Mouse (Mus musculus) neural tube, embryonic 12.5 days (tissue): ENCODE results near the gene Vwa1. TPM values are rescaled to one million over a fixed set of nuclear protein-coding genes. Genes with fewer than 3 reads are reported as not detected.

ENCODE experiments used
- ATAC-seq: fragments of 200-750 bp; cut with Nextera tagmentation; 2 replicates; pipeline ENCODE4 v1.8.0; 2017; ENCODE audit warnings: low read depth, mild to moderate bottlenecking, moderate TSS enrichment, moderate library complexity; ENCODE audit not compliant: low FRiP score
- H3K27ac ChIP-seq: fragments of 300-500 bp; sonication (generic); 2 replicates; pipeline ENCODE4 v1.5.1; 2016
- H3K27me3 ChIP-seq: fragments of 300-500 bp; sonication (generic); replicated peaks from 2 replicates; pipeline ENCODE4 v1.6.1; 2016; ENCODE audit warnings: mild to moderate bottlenecking
- H3K36me3 ChIP-seq: fragments of 300-500 bp; sonication (generic); 2 replicates; pipeline ENCODE4 v1.6.1; 2016; ENCODE audit warnings: mild to moderate bottlenecking
- H3K4me1 ChIP-seq: fragments of 300-500 bp; sonication (generic); 2 replicates; pipeline ENCODE4 v1.6.1; 2016
- H3K4me2 ChIP-seq: fragments of 300-500 bp; sonication (generic); replicated peaks from 2 replicates; pipeline ENCODE4 v1.6.1; 2016; ENCODE audit warnings: mild to moderate bottlenecking
- H3K4me3 ChIP-seq: fragments of 300-500 bp; sonication (generic); 2 replicates; pipeline ENCODE4 v1.5.1; 2016
- H3K9ac ChIP-seq: fragments of 300-500 bp; sonication (generic); 2 replicates; pipeline ENCODE4 v1.6.1; 2016; ENCODE audit warnings: mild to moderate bottlenecking
- H3K9me3 ChIP-seq: fragments of 300-500 bp; sonication (generic); 2 replicates; pipeline ENCODE4 v1.6.1; 2016; ENCODE audit warnings: mild to moderate bottlenecking
- WGBS: fragments of 180-500 bp; shearing (Covaris S2); methylation state at CpG from one replicate; pipeline ENCODE4 v1.1.7; 2016; 5-methylcytosine and 5-hydroxymethylcytosine counted together
- polyA plus RNA-seq: library from polyadenylated mRNA; unstranded; fragments of >200 nt; fragmentation: Nextera tagmentation; extraction: Ambion mirVana; gene quantifications from 2 replicates; pipeline ENCODE4 v1.2.1, GENCODE M21; 2016

Vwa1 gene
- polyA plus RNA-seq, 1 experiment from 2014 or later, result 17.9 TPM

DNA sequence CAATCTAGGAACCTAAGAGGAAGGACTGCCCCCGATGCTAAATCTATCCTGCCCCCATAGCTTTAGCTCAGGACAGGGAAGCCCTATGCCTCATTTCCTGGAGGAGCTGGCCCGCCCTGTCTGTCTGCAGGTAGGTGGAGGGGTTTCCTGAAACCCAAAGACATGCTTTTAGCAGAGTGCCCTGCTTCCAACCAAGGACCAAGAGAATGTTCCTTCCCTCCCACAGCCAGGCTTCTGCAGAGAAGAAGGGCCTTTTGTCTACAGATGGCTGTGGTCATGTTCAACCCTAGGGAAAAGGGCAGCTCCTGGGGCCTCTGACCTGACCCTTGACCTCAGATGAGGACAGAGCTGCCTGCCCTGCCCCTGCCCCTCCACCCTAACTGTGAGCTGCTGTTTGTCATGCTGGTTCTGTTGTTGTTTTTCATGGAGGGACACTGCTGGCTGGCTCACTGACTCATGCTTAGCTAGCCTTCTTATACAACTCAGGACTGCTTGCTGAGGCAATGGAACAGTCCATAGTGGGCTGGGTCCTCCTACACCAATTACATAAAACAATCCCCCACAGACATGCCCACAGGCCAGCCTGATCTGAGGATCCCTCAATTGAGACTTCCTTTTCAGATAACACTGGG is 2.3 kb upstream of the Vwa1 start:
- Histone ChIP-seq H3K4me2 (no peak overlapping the region), H3K4me3 (no peak overlapping the region), H3K27me3 (peaks cover 23% of the 10 kb centered on the region), H3K9ac (no peak overlapping the region), H3K27ac (no peak overlapping the region), H3K36me3 (no peaks in the 10 kb centered on the region), H3K9me3 (no peaks in the 10 kb centered on the region), H3K4me1 (peaks cover 17% of the 10 kb centered on the region)
- 36% methylated on average over 2 of the region's 2 CpGs for WGBS
- ATAC-seq, result no peak

DNA sequence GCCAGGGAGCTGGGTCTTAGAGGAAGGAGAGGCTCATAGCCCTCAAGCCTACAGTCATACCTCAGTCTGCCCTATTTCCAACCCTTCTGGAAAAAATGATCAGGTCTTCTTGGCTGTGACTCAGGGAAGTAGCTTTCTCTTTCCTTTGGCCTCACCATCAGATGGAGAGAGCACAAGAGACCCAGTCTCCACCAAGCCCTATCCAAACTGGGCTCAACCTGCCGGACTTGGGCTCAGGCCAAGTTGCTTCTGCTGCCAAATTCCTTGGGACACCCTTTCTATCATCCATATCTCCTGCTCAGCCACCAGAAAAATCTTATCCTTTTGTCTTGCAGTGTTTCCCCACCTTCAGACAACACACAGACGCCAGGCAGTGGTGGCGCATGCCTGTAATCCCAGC is 1.4 kb upstream of the Vwa1 start:
- Histone ChIP-seq H3K27me3 (peaks cover 26% of the 10 kb centered on the region), H3K4me2 (no peak overlapping the region), H3K4me3 (no peak overlapping the region), H3K9me3 (no peaks in the 10 kb centered on the region), H3K9ac (no peak overlapping the region), H3K27ac (no peak overlapping the region), H3K36me3 (no peaks in the 10 kb centered on the region), H3K4me1 (peaks cover 15% of the 10 kb centered on the region)
- no peak for ATAC-seq
- 77% methylated on average over 3 of the region's 3 CpGs for WGBS

- Histone ChIP-seq H3K4me3 (no peak overlapping the region), H3K4me2 (peak overlapping the region; percentile 67), H3K27me3 (peaks cover 26% of the 10 kb centered on the region), H3K9ac (0 out of 2 replicates have a peak overlapping the region, but pooled peaks have one; percentile 45), H3K36me3 (no peaks in the 10 kb centered on the region), H3K9me3 (no peaks in the 10 kb centered on the region), H3K27ac (no peak overlapping the region), H3K4me1 (peaks cover 21% of the 10 kb centered on the region)
- no peak for ATAC-seq
- 61% methylated on average over 9 of the region's 9 CpGs for WGBS
These were observed 658 bp upstream of the Vwa1 start for GRCm38 (mm10) chr4:155774971-155775740.

DNA sequence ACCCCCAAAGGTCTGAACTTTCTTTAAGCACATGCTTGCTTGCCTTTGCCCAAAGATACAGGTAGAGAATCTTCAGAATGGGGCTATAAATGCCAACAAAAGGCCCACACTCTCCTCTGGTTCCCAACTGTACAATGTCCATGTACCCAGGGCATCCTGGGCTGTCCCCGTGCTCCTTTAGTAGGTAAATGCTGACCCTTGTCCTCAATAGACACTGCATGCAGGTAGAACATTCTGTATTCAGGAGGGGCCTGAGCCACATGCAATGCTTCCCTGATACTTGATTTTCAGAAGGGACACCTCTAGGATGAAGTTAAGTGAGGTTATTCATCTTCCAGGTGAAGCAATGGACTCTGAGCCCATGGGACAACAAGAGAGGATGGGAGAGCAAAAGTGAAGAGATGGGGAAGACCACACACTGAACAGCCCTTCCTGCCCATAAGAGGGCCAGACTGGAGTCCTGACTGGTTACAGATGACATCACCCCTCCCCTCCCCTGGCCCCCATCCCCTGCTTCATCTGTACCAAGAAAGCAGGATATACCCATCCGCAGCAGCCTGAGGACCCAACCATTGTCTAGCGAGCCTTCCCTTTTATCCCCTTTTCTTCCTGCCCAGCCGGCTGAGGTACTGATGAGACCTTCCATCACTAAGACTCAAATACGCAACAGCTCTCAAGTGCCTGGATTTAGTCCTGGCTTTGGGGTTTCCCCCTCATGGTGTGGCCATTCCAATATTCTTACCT is 991 bp downstream of the Vwa1 start:
- H3K4me2 ChIP-seq, result peak overlapping the region; percentile 67
- no peak overlapping the region for H3K27ac ChIP-seq
- no peak for ATAC-seq
- H3K36me3 ChIP-seq, result no peaks in the 10 kb centered on the region
- 0 out of 2 replicates have a peak overlapping the region, but pooled peaks have one; percentile 10 for H3K9ac ChIP-seq
- H3K4me3 ChIP-seq, result peak overlapping the region; percentile 31
- 39% methylated on average over 5 of the region's 5 CpGs for WGBS
- H3K27me3 ChIP-seq, result peaks cover 26% of the 10 kb centered on the region
- H3K9me3 ChIP-seq, result no peaks in the 10 kb centered on the region
- H3K4me1 ChIP-seq, result peaks cover 21% of the 10 kb centered on the region

- no peak overlapping the region for H3K9ac ChIP-seq
- H3K4me2 ChIP-seq, result peak overlapping the region; percentile 67; the same call in 1 of the 2 replicates
- H3K27me3 ChIP-seq, result peaks cover 26% of the 10 kb centered on the region
- H3K36me3 ChIP-seq, result no peaks in the 10 kb centered on the region
- ATAC-seq, result no peak
- no peak overlapping the region for H3K27ac ChIP-seq
- H3K4me1 ChIP-seq, result peaks cover 21% of the 10 kb centered on the region
- WGBS, result 89% methylated on average over 13 of the region's 13 CpGs
- H3K9me3 ChIP-seq, result no peaks in the 10 kb centered on the region
- no peak overlapping the region for H3K4me3 ChIP-seq
These were observed 1.7 kb downstream of the Vwa1 start for GRCm38 (mm10) chr4:155772786-155773185.

GRCm38 (mm10) chr4:155771706-155772105 is 2.8 kb downstream of the Vwa1 start:
- H3K9me3 ChIP-seq, result no peaks in the 10 kb centered on the region
- 90% methylated on average over 2 of the region's 2 CpGs for WGBS
- H3K4me2 ChIP-seq, result no peak overlapping the region

GRCm38 (mm10) chr4:155770626-155771025 is 3.9 kb downstream of the Vwa1 start:
- H3K4me3 ChIP-seq, result peak overlapping the region; percentile 50
- H3K9ac ChIP-seq, result peak overlapping the region; percentile 74
- peak; percentile 15 for ATAC-seq
- H3K4me1 ChIP-seq, result peaks cover 16% of the 10 kb centered on the region
- H3K9me3 ChIP-seq, result no peaks in the 10 kb centered on the region
- no peak overlapping the region for H3K27ac ChIP-seq
- H3K36me3 ChIP-seq, result no peaks in the 10 kb centered on the region
- peaks cover 26% of the 10 kb centered on the region for H3K27me3 ChIP-seq
- WGBS, result 41% methylated on average over 24 of the region's 24 CpGs
- peak overlapping the region; percentile 83 for H3K4me2 ChIP-seq

More at GRCm38 (mm10) chr4:155771706-155772105, 2.8 kb downstream of the Vwa1 start:
- Histone ChIP-seq H3K4me1 (peaks cover 18% of the 10 kb centered on the region), H3K4me3 (no peak overlapping the region), H3K27me3 (peaks cover 26% of the 10 kb centered on the region), H3K36me3 (no peaks in the 10 kb centered on the region), H3K27ac (no peak overlapping the region), H3K9ac (no peak overlapping the region)
- no peak for ATAC-seq

- peak; percentile 89 for ATAC-seq
- H3K4me1 ChIP-seq, result peaks cover 16% of the 10 kb centered on the region
- no peaks in the 10 kb centered on the region for H3K36me3 ChIP-seq
- under 1% methylated on average over 39 of the region's 39 CpGs for WGBS
- no peaks in the 10 kb centered on the region for H3K9me3 ChIP-seq
- H3K27ac ChIP-seq, result no peak overlapping the region
- peak overlapping the region; percentile 74 for H3K9ac ChIP-seq
- H3K4me2 ChIP-seq, result peak overlapping the region; percentile 83
- peaks cover 26% of the 10 kb centered on the region for H3K27me3 ChIP-seq
- H3K4me3 ChIP-seq, result peak overlapping the region; percentile 50
These were observed 4.5 kb downstream of the Vwa1 start for GRCm38 (mm10) chr4:155769880-155770512.

- 65% methylated on average over 5 of the region's 5 CpGs for WGBS
These were observed 5.0 kb downstream of the Vwa1 start for GRCm38 (mm10) chr4:155769496-155769879.

DNA sequence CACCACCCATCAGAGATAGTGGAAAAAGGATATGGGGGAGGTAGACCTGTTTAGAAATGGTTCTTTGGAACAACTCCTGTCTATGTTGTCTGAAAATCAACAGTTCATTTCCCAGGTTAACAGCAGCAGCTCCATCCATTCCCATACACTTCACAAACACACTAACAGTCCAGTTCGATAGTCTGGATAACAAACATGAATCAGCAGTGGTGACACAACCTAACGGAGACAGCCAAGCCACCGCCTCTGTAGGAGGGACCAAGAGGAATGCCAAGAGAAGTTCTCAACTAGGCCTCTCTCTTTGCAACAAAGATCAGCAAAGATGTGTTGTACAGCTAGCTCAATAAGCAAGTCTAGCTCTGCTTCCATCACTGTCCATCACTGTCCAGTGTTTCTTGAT is 12.1 kb downstream of the Vwa1 start:
- Histone ChIP-seq H3K27ac (no peak overlapping the region), H3K4me3 (no peak overlapping the region), H3K9me3 (no peaks in the 10 kb centered on the region), H3K27me3 (no peaks in the 10 kb centered on the region), H3K4me2 (no peak overlapping the region), H3K36me3 (peaks cover 3% of the 10 kb centered on the region; the same call in 1 of the 2 replicates), H3K4me1 (peaks cover 26% of the 10 kb centered on the region), H3K9ac (no peak overlapping the region)
- 88% methylated on average over 3 of the region's 3 CpGs for WGBS
- ATAC-seq, result no peak

More at GRCm38 (mm10) chr4:155769496-155769879, 5.0 kb downstream of the Vwa1 start:
- Histone ChIP-seq H3K4me2 (peak overlapping the region; percentile 83), H3K4me1 (peaks cover 15% of the 10 kb centered on the region), H3K9me3 (no peaks in the 10 kb centered on the region), H3K4me3 (peak overlapping the region; percentile 50), H3K27ac (no peak overlapping the region), H3K9ac (peak overlapping the region; percentile 74), H3K27me3 (peaks cover 26% of the 10 kb centered on the region), H3K36me3 (no peaks in the 10 kb centered on the region)
- no peak for ATAC-seq

GRCm38 (mm10) chr4:155761356-155762099 is 13.0 kb downstream of the Vwa1 start:
- Histone ChIP-seq H3K27ac (no peak overlapping the region), H3K4me3 (peak overlapping the region; percentile 84), H3K9ac (peak overlapping the region; percentile 58), H3K4me1 (peaks cover 26% of the 10 kb centered on the region), H3K9me3 (no peaks in the 10 kb centered on the region), H3K36me3 (peaks cover 9% of the 10 kb centered on the region; the same call in 1 of the 2 replicates), H3K27me3 (no peaks in the 10 kb centered on the region), H3K4me2 (peak overlapping the region; percentile 97)
- ATAC-seq, result 0 out of 2 replicates have a peak, but pooled peaks have one; percentile 16
- 3% methylated on average over 28 of the region's 28 CpGs for WGBS
